Mouse (Mus musculus) layer of hippocampus, adult 2 months (tissue): ENCODE data around the gene Sptssa. TPM values are rescaled to one million over a fixed set of nuclear protein-coding genes. Genes with fewer than 3 reads are reported as not detected.

Experiments used
- DNase-seq, 2 experiments: peaks; one replicate each; pipeline ENCODE4 v3.0.0; 2022; ENCODE audit warnings: low spot score in 2 of 2
- H3K27ac ChIP-seq: fragments of 200-600 bp; 2 replicates; pipeline ENCODE4 v1.8.1; 2022
- H3K4me3 ChIP-seq: fragments of 200-600 bp; 2 replicates; pipeline ENCODE4 v1.8.1; 2022; ENCODE audit warnings: mild to moderate bottlenecking
- CTCF ChIP-seq: fragments of 200-600 bp; conservative IDR thresholded peaks from 2 replicates; pipeline ENCODE4 v1.8.1; 2022; ENCODE audit warnings: antibody characterized with exemption, mild to moderate bottlenecking, moderate library complexity
- microRNA-seq, 2 experiments: library from miRNA; unstranded; fragments of <30 nt; microRNA quantifications; one replicate each; pipeline ENCODE4 v1.2.0; 2021
- total RNA-seq, 2 experiments: library from RNA; stranded (reverse); gene quantifications; 2 replicates each; pipeline ENCODE4 v1.2.3; 2021

The Sptssa gene
- total RNA-seq, 2 experiments from 2014 or later = 21.9 to 25.1 TPM

- Histone ChIP-seq H3K27ac (no peak overlapping the region), H3K4me3 (no peak overlapping the region)
- TF ChIP-seq CTCF = no peak
- no peak for DNase-seq
Observed at GRCm38 (mm10) chr12:54596715-54597114, 59.7 kb downstream of the Sptssa start.

Small RNA genes within 50 kb of the gene (microRNA-seq; reads per million reads assigned to microRNA genes)
- 0 reads per million in 2 experiments for gene Mir1892

Other genes with a start within 250 kb of the Sptssa start
- 10 to 100 TPM; 37.2 to 45.9 TPM for gene Eapp, start 39.3 kb upstream of the Sptssa start, total RNA-seq
- 10 to 100 TPM; 39.7 to 48.0 TPM for gene Snx6, start 139.1 kb upstream of the Sptssa start, total RNA-seq
- 10 to 100 TPM; 88.3 to 92.3 TPM for gene Cfl2, start 206.3 kb upstream of the Sptssa start, total RNA-seq